Mouse (Mus musculus): Measurements from ENCODE around the gene Asb1.

Asb1 gene

DNA sequence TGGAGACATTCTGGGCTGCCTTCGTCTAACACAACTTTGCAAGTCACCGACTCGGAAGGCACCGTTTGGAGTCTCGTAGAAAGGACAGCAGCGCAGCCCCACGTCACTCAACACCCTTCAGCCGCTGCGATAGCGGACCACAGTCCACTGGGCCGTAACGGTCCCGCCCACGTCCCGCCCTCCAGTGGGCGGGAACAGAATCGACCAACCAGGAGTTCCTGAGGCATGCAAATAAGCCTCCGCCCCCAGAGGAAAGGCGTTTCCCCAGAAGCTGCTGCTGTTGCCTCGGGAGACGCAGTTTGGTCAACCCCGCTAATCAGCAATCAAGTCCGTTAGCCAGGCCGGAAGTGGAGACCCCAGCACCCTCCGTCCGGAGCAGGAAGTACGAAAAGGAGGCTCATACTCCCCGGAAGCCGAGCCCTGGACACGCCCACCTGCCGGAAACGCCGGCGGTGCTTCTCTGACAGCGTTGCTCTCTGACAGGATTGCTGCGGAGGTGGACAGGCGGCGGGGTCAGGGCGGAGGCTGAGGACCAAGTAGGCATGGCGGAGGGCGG is at the start of gene Asb1:
Gene Asb1 (plus strand): TSS at position 274 of the 556 bp plus-strand sequence.
- in situ Hi-C loops (cut with MboI, MseI) = no loop called here

DNA sequence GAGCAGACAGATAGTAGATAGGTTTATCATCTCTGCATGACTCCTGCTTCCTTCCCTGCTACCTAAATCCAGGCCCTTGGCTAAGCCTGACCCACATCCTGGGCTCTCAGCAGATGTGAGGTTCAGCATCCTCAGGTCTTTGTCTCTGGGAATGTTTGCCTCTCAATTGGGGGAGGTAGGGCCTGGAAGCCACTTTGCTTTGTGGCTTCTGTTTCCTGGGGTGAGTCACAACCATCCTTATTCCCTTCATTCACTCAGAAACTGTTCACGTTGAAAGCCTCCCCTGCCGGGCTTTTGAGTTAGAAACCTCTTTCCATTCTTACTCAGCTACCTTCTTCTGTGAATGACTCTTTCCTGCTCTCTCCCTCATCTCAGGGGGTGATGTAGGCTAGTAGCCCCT is 47.6 kb upstream of the Asb1 start:
- in situ Hi-C loops (cut with MboI, MseI) = no loop called here

DNA sequence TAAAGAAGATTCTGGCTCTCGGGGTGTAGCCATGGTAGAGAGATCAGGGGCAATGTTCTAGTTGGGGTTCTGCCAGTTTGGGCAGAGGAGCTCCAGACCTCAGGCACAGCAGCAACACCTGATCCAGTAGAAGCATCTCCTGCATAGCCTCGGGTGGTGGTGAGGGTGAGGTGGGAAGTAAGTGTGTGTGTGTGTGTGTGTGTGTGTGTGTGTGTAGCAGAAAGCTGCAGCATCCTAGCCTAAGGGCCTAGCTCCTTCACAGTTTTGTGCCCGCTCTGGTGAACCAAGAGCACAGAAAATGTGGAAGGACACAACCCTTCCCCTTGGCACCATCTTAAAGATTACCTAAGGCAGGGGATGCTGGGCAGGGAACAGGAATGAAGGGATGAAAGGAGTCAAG is 46.4 kb upstream of the Asb1 start:
- in situ Hi-C loops (cut with MboI, MseI) = no loop called here

DNA sequence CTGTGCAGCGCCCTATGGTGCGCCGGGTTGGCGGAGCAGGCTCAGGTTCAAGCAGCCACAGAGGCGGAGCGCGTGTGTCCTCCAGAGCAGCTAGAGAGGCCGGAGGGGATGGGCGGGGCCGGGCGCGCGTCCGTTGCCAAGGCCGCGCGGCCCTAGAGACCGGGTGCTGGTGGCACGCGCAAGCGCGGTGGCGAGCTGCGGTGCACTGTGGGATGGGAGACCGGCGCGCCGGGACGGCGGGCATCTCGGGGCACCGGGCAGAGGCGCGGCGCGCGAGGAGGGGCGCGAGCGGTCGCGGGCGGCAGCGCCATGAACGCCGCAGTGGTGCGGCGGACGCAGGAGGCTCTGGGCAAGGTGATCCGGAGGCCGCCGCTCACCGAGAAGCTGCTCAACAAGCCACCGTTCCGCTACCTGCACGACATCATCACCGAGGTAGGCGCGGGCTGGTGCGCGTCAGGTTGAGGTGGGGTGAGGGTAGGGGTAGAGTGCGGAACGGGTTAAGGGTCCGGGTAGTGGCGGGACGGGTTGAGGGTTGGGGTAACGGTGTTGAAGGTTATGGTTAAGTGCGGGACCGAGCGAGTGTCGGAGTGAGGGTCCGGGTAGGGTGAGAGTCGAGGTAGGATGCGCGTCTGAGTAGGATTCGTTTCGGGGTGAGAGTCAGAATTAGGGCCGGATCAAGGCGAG is 45.7 kb upstream of the Asb1 start, which contains the start of gene Traf3ip1:
Gene Traf3ip1 (plus strand): TSS at position 191 of the 684 bp plus-strand sequence.
- in situ Hi-C loops (cut with MboI, MseI) = no loop called here

DNA sequence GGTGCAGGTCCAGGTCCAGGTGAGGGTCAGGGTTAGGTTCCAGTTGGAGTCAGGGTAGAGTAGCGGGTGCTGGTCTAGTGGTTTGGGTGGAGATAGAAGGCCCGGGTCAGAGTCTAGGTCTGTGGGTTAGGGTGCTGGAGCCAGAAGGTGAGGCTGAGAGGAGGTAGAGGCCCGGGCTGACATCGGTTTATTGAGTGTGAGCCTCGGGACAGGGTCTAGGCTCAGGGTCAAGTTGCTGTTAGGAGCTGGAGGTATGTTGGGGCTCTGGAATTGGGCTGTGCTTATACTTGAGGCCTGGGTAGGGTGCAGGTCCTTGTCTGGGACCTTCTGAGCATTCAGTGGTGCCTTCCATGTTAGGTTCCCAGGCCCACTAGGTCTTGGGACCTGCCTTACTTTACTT is 45.0 kb upstream of the Asb1 start:
- in situ Hi-C loops (cut with MboI, MseI) = no loop called here

DNA sequence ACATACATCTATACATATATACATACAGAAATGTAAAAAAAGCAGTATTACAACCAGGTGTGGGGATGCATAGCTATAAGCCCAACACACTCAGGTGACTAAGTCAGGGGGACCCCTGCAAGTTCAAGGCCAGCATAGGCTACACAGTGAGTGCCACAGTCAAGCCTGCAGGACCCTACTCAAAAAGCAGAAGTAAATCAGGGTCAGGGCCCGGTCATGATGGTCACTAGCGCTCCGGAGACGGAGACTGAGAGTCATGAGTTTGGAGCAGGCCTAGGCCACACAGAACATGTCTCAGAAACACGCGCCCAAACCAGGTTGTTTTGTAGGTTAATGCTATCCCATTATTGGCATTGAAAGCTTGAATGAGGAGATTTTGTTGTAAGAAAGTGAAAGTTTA is 41.8 kb upstream of the Asb1 start:
- in situ Hi-C loops (cut with MboI, MseI) = no loop called here

DNA sequence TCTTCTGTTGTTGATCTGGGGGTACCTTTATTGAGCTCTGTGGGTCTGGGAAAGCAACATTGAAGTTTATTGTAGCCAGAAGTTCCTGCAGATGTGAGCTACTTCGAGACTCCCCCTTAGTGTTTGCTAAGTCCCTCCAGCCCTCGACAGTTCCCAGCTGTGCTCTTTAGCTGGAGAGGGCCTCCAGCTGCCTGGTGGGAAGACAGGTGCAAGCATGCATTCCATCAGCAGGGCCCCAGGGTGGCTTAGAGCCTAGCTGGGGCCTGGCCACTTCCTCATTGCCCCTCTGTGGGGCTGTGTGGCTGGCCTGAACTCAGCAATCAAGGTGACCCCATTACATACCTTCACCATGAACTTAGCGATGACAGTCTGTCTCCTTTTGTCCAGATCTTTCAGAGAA is 35.7 kb upstream of the Asb1 start:
- in situ Hi-C loops (cut with MboI, MseI) = no loop called here

DNA sequence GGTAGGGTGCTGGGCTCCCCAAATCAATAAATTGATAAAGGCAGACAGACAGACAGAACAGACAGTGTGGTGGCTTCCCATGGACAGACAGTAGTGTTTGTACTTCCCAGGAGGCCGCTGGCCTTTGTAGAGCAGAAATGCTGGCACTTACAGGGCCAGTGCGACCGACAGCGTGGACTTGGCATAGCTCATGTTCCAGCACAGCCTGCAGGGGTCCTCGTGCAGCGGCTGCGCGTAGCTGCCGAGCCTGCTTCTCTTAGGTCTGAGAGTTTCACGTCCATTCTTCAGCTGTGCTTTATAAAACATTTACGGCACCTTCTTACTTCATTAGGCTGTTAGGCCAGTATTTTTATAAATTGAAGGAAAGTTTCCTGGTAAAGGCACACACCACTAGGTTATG is 25.4 kb upstream of the Asb1 start:
- in situ Hi-C loops (cut with MboI, MseI) = no loop called here

DNA sequence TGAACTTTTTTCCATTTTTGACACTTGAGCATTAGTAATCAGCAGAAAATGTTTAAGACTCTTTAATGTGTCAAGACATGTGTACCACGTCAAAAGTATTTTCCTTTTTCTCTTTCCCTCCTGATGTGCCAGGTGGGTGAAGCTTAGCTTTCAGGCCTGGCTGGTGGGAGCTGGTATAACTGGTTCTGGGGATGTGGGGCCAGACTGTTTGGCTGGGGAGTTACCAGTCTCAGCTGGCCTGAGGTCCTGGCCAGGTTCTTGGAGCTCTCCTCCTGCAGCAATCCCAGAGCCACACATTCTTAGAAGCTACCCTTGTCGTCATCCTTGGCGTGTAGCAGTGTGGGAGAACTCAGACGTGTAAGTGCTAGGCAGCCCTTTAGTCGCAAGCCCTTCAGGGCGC is 24.7 kb upstream of the Asb1 start:
- in situ Hi-C loops (cut with MboI, MseI) = no loop called here

DNA sequence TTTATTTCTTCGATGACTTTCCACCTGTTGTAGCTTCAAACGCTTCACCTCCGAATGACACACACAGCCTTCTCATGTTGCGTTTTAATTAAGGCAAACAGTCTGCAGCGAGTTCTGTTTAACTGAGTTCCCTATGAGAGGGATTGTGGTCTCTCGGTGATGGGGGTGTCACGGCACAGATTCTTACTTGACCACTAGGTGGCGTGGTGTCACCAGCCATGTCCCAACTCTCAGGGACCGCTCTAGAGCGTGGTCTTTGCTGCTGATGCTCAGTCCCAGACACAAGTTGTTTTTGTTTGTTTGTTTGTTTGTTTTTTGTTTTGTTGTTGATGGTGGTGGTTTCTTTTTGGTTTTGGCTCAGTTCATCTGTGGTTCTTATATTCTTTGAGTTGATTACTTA is 16.6 kb upstream of the Asb1 start:
- in situ Hi-C loops (cut with MboI, MseI) = no loop called here

DNA sequence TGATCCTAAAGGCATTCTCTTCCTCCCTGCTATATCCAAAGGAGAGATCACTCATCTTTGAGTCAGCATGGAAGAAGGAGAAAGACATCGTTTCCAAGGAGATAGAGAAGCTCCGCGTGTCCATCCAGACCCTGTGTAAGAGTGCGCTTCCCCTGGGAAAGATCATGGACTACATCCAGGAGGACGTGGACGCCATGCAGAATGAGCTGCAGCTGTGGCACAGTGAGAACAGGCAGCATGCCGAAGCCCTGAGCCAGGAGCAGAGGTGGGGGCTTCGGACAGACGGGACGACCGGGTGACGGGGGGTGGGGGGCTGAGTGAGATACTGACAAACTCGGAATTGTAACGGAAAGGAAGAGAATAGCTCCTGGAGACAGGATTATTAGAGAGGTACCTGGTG is 14.5 kb upstream of the Asb1 start:
- in situ Hi-C loops (cut with MboI, MseI) = no loop called here

DNA sequence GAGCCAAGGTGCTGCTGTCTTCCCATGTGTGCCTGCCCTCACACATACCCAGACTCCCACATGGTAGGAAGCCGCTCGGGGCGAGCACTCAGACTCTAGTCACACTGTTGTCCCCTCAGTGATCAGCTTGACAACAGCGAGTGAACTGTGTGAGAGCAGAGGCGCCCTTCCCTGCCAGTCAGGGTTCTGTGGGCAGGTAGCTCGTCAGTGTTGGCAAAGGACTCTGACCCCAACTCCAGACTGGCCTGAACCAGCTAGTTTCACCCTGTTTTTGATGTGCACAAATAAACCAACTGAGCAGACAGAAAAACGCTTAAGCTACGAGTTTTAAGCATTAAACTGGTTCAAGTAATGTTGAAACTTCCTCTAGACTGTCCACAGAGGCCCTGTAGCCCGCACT is 10.2 kb upstream of the Asb1 start:
- in situ Hi-C loops (cut with MboI, MseI) = no loop called here

DNA sequence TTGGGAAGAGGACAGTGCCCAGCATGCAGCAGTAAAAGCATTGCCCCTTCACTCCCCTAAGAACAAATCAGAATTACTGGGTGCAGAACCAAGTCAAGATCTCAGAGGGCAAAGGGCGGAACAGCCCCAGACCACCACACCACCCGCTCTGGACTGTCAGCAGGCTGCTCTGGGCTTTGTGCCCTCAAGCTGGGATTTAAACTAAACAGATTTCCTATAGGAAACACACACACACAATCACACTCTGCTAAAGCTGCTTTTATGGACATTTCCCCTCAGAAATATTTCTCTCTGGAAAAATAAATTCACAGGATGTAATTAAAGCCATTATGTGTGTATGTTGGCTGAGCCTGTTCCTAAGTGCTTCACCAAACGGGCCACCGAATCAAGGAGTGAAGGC is 8.1 kb upstream of the Asb1 start:
- in situ Hi-C loops (cut with MboI, MseI) = no loop called here

DNA sequence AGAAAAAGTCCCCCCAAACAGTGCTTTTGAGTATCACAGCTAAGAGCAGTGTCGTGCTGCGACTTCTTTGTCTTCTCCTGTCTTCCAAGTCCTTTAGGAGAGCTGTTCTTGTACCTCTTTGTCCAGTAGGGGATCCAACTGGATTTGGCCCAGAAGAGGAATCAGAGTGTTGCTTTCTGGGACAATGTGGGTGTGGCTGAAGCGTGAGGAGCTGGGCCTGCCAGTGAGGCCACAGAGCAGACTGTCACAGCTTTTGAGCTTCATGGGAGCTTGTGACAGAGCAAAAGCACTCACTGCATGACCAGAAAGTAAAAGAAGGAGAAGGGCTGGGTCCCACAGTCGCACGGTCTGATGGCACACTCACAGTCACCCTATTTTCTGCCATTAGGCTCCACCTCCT is 7.5 kb upstream of the Asb1 start:
- in situ Hi-C loops (cut with MboI, MseI) = no loop called here

DNA sequence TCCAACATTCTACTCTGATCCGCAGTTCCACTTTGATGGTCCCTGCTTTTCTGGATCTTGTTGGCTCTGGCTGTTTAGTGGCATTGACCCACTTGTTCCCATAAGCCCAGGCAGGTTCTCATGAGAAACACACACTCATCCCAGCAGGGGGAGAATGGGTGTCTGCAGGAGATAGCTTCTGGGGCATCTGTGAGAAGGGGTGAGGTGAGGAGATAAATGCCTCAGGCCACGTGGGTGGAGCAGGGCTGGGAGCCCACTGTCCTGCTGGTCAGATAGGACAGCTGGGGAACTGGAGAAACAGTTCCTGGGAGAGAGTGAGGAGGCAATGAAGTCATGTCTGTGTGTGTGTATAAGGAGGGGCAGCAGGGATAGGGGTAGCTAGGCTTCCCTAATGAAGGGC is 6.9 kb upstream of the Asb1 start:
- in situ Hi-C loops (cut with MboI, MseI) = no loop called here

DNA sequence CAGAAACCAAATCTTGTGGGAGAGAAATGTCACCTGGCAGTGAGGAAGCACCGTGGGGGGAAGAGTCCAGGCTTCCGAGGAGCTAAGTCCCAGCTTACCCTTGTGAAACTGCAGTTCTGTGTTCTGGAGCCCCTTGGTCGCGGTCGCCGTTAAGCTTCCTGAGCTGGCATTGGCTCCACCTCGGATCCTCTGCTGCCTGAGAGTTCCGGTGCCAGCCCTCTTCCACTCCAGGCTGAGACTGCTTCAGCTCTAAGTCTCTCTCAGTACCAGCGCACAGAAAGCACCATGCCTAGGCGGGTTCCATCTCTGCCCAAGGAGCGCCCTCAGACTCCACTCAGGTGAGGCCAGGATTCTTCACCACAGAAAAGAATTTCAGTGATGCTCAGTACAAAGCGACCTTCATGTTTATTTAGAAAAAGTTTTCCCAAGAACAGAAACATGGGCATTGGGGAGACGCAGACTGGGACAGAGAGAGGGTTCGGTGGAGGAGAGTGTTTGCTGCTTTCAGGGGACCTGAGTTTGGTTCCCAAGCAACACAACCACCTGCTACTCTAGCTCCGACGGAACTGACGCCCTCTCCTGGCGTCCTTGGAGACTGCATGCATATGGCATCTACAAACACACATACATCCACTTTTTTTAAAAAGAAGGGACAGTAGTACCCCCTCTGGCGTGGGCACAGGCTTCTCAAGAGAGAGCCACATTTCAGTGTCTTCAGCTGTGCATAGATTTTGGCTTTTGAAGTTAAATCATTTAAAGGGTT is 6.2 kb upstream of the Asb1 start:
- in situ Hi-C loops (cut with MboI, MseI) = no loop called here

DNA sequence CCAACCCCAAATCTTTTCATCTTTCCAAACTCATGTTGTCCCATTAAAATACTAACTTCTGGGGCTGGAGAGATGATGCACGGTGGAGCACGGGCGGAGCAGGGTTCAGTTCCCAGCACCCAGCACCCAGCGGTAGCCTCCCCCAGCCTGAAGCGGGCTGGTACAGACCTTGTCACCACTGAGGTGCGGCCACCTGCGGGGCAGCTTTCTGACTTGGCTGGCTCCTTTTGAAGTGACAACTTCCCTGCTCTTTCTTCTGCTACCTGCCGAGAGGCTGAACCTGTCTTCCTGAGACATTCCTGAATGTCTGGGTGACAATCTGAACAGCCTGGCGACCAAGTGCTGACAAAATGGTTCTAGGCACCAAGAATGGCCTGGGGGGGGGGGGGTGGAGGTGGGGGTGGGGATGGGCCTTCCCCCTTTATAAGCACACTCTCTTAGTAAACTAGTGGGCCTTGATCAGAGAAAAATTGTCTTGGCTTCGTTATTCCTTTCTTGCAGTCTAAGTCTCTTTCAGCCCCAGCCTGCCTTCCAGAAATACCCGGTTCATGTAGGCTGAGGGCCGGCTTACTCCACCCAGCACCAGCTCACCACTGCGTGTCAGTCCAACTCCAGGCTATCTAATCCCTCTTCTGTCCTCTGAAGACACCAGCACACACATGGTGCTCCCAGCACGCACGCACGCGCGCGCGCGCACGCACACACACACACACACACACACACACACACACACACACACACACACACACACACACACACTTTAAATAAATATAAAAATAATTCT is 2.4 kb upstream of the Asb1 start:
- in situ Hi-C loops (cut with MboI, MseI) = no loop called here

DNA sequence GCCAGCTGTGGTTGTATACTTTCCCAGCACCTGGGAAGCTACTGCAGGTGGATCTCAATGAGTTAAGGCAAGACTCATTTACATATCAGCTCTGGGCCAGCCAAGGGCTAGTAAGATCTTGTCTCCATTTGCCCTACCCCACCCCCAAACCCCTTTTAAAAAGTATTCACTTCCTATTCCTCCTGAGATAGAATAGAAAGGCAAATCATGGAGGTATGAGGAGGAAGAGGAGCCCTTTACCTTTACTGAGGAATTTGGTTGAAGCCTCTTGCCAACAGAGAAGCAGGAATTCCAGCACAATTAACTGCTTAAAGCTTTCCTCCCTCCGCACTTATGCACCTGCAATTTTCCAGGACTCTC is 1.8 kb upstream of the Asb1 start:
- in situ Hi-C loops (cut with MboI, MseI) = no loop called here

DNA sequence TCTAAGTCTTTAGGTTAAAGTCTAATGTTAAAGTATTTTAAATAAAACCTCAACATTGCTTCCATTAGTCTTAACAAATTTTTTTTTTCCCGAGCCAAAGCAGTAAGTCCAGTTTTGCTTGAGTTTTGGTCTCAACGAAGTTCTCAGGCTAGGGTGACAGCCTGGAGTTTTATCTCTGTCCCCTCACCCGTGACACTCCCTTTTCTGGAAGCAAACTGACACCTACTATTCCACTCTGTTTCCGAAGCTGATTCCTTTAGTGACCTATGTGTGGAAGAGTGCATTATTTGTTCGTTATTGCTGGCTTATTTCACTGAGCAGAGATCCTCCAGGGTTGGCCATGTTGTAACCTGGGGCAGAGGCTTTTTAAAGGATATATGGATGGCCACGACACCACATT is 1.1 kb upstream of the Asb1 start:
- in situ Hi-C loops (cut with MboI, MseI) = no loop called here

DNA sequence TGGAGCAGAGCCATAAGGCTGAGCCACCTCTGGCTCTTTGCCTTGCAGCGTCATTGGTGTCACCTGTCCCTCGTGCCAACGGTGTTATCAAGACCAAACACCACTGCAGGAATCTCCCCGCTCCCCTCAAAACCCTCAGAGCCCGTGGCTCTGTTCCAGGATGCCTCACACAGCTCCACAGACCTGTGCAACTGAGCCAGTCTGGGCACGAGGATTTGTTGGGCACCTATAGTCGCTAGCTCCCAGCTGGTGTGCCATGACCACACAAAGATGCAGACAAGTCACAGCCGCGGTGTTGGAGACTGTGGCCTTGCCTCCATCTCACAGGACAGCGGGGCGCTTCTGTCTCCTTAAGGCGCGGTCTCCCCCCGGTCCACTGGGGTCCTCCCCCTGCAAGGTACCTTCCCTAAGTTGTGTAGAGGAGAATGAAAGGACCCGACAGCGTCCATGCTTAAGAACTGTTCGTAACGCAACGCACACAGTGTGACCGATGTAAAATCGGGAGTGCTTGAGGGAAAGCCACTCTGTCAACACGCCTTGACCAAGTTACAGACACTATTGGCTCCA is 557 bp upstream of the Asb1 start:
- in situ Hi-C loops (cut with MboI, MseI) = no loop called here

DNA sequence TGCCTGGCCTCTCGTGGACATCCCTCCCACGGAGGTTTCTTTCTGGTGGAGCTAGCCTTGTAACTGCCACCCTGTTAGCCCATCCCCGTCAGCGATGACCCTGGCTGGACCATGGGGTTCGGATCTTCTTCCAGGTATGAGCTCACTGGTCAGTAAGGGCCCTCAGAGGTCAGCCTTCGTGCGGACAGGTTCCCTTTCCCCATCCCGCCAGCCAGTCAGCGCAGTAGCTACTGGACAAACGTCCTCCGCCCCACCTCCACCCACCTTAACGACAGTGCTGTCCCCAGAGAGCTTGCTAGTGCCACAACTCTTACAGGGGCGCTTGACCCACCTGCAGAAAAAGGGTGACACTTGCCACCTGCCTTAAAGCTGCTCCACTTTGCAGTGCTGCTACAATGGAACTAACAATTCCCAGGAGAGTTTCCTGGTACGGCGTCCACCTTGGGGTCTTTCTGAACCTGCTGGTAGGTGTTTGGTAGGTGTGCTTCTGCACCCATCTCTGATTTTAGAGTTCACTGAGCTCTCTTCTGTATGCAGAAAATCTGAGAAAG is 773 bp downstream of the Asb1 start:
- in situ Hi-C loops (cut with MboI, MseI) = no loop called here

DNA sequence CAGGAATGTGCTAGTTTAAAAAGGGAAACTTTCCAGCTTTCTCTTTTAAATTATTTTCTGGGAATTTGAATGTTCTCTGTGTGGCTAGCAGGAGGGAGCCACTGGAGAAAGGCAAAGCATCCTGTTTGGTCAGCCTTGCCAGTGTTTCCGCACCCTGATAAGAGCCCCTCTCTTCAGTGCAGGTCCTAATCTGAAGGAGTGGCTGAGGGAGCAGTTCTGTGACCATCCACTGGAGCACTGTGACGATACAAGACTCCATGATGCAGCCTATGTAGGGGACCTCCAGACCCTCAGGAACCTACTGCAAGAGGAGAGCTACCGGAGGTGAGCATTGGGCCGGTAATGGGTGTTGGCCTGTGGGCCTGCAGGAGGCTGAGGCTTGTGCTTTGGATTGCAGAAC is 3.6 kb downstream of the Asb1 start:
- in situ Hi-C loops (cut with MboI, MseI) = no loop called here
